Mouse (Mus musculus): Measurements from ENCODE around the gene Traf3ip1.
A peak's percentile ranks its signal among the peaks of the same experiment; 100 is the strongest.

The Traf3ip1 gene

DNA sequence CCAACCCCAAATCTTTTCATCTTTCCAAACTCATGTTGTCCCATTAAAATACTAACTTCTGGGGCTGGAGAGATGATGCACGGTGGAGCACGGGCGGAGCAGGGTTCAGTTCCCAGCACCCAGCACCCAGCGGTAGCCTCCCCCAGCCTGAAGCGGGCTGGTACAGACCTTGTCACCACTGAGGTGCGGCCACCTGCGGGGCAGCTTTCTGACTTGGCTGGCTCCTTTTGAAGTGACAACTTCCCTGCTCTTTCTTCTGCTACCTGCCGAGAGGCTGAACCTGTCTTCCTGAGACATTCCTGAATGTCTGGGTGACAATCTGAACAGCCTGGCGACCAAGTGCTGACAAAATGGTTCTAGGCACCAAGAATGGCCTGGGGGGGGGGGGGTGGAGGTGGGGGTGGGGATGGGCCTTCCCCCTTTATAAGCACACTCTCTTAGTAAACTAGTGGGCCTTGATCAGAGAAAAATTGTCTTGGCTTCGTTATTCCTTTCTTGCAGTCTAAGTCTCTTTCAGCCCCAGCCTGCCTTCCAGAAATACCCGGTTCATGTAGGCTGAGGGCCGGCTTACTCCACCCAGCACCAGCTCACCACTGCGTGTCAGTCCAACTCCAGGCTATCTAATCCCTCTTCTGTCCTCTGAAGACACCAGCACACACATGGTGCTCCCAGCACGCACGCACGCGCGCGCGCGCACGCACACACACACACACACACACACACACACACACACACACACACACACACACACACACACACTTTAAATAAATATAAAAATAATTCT, 43.5 kb downstream of the Traf3ip1 start:
- no peak for DNase-seq

DNA sequence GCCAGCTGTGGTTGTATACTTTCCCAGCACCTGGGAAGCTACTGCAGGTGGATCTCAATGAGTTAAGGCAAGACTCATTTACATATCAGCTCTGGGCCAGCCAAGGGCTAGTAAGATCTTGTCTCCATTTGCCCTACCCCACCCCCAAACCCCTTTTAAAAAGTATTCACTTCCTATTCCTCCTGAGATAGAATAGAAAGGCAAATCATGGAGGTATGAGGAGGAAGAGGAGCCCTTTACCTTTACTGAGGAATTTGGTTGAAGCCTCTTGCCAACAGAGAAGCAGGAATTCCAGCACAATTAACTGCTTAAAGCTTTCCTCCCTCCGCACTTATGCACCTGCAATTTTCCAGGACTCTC, 44.1 kb downstream of the Traf3ip1 start:
- no peak for DNase-seq

DNA sequence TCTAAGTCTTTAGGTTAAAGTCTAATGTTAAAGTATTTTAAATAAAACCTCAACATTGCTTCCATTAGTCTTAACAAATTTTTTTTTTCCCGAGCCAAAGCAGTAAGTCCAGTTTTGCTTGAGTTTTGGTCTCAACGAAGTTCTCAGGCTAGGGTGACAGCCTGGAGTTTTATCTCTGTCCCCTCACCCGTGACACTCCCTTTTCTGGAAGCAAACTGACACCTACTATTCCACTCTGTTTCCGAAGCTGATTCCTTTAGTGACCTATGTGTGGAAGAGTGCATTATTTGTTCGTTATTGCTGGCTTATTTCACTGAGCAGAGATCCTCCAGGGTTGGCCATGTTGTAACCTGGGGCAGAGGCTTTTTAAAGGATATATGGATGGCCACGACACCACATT, 44.8 kb downstream of the Traf3ip1 start:
- no peak for DNase-seq

DNA sequence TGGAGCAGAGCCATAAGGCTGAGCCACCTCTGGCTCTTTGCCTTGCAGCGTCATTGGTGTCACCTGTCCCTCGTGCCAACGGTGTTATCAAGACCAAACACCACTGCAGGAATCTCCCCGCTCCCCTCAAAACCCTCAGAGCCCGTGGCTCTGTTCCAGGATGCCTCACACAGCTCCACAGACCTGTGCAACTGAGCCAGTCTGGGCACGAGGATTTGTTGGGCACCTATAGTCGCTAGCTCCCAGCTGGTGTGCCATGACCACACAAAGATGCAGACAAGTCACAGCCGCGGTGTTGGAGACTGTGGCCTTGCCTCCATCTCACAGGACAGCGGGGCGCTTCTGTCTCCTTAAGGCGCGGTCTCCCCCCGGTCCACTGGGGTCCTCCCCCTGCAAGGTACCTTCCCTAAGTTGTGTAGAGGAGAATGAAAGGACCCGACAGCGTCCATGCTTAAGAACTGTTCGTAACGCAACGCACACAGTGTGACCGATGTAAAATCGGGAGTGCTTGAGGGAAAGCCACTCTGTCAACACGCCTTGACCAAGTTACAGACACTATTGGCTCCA, 45.3 kb downstream of the Traf3ip1 start:
- peak; percentile 24 for DNase-seq

DNA sequence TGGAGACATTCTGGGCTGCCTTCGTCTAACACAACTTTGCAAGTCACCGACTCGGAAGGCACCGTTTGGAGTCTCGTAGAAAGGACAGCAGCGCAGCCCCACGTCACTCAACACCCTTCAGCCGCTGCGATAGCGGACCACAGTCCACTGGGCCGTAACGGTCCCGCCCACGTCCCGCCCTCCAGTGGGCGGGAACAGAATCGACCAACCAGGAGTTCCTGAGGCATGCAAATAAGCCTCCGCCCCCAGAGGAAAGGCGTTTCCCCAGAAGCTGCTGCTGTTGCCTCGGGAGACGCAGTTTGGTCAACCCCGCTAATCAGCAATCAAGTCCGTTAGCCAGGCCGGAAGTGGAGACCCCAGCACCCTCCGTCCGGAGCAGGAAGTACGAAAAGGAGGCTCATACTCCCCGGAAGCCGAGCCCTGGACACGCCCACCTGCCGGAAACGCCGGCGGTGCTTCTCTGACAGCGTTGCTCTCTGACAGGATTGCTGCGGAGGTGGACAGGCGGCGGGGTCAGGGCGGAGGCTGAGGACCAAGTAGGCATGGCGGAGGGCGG, 45.9 kb downstream of the Traf3ip1 start, which contains the start of gene Asb1:
Gene Asb1 (plus strand): TSS at position 274 of the 556 bp plus-strand sequence.
- DNase-seq, result peak; percentile 98

DNA sequence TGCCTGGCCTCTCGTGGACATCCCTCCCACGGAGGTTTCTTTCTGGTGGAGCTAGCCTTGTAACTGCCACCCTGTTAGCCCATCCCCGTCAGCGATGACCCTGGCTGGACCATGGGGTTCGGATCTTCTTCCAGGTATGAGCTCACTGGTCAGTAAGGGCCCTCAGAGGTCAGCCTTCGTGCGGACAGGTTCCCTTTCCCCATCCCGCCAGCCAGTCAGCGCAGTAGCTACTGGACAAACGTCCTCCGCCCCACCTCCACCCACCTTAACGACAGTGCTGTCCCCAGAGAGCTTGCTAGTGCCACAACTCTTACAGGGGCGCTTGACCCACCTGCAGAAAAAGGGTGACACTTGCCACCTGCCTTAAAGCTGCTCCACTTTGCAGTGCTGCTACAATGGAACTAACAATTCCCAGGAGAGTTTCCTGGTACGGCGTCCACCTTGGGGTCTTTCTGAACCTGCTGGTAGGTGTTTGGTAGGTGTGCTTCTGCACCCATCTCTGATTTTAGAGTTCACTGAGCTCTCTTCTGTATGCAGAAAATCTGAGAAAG, 46.7 kb downstream of the Traf3ip1 start:
- no peak for DNase-seq

DNA sequence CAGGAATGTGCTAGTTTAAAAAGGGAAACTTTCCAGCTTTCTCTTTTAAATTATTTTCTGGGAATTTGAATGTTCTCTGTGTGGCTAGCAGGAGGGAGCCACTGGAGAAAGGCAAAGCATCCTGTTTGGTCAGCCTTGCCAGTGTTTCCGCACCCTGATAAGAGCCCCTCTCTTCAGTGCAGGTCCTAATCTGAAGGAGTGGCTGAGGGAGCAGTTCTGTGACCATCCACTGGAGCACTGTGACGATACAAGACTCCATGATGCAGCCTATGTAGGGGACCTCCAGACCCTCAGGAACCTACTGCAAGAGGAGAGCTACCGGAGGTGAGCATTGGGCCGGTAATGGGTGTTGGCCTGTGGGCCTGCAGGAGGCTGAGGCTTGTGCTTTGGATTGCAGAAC, 49.5 kb downstream of the Traf3ip1 start:
- no peak for DNase-seq

DNA sequence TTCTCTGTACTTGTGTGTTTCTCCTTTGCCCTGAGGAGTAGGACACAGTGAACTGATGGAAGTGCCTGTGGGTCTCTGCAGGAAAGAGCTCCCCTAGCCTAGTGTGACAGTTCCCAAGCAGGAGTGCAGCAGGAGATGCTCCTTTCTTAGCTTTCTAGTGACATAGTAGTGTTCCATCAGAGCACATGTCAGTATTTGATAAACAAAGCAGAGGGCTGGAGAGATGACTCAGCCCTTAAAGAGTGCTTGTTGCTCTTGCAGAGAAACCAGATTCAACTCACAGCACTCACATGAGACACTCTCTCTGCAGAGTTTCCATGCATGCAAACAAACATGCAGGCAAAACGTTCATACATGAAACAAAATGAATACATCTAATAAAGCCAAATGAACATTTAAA, 50.8 kb downstream of the Traf3ip1 start:
- no peak for DNase-seq

DNA sequence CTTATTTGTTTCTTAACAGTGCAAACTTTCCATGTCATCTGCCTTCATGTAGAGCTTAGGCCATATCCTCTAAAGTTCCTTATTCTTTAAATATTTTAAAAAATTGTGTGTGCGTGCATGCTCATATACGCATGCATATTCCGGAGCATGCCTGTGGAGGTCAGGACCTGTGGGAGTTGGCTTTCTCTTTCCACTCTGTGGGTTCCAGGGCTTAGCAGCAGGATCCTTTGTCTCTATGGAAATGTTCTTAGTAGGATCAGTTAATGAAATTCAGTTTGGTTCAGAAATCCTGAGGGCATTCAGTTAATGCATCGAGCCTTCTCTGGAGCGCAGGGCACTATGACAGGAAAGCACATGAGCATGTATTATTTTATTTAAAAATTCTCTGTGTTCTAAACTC, 53.1 kb downstream of the Traf3ip1 start:
- no peak for DNase-seq

DNA sequence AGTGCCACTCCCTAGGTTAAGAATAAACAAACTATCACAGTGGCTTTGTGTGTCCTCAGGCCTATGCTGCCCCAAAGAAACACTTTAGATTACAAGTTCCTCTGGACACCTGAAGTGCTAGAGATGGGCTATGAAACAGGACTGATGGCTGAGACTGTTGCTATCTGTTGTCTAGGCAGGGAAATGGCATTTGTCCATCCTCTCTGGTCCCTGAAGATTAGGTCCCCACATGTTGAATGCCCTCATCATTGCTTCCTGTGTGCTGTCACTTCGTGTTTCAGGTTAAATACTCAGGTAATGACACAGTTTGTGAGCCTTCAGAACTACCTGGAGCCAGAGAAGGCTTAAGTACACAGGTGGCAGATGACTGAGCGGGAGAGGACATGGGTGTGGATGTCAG, 54.6 kb downstream of the Traf3ip1 start:
- no peak for DNase-seq

DNA sequence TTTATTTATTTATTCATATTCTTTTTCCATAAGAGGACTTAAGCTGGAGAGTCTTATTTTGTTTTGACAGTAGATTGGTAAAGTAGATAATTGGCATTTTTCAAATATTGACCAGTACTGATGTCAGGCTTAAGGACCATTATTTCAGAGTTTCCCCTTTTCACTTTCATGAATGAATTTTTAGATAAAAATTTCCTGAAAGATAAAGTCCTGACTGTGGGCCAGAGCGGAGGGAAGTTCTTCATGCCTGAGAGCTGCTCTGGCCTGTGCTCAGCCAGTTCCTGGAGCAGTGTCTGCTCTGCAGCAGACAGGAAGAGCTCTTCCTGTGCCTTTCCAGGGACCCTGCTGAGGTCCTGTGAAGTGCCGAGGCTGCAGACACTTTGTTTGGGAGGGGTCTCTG, 62.7 kb downstream of the Traf3ip1 start:
- DNase-seq, result no peak

DNA sequence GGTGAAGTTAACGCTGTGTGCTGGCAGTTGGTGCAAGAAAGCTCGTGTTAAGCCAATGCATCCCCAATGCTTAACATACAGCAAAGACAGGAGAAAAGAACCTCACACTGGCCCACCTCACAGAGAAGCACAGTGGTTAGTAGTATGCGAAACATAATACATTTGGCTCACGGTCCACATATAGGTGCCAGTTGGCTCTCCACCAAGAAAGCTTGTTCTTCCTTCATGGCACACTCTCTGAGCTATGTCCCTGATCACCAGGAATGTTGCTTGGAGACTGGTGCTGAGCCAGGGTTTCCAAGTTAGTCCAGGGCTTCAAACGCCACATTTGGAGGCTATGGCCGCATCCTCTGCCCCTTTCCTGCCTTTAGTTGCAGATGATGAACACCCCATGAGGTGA, 66.8 kb downstream of the Traf3ip1 start:
- DNase-seq, result no peak

DNA sequence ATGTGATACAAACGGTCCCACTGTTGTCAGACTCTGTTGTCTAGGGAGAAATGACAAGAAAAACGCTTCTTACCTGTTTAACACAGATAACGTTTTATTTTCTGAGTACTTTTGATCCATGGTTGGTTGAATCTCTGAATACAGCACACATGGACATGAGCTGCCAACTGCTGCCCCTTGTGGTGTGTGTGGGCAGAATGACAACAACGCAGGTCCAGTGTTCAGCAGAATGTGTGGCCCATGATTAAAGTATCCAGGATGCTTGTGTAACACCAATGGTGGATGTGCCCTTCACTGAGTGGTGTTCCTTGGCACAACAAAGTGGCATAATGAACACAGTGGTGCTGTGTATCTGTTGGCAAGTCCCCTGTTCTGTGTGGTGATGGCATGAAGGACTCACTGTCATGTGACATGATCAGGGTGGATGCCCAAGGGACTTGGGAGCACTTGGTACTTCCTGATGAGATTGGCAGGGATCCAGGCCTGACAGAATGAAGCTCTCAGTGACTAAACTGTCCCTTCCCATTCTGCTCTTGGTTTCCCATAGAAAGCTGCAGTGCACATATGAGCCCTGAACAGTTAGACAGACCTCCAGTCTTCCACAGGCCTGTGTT, 68.6 kb downstream of the Traf3ip1 start:
- no peak for DNase-seq

DNA sequence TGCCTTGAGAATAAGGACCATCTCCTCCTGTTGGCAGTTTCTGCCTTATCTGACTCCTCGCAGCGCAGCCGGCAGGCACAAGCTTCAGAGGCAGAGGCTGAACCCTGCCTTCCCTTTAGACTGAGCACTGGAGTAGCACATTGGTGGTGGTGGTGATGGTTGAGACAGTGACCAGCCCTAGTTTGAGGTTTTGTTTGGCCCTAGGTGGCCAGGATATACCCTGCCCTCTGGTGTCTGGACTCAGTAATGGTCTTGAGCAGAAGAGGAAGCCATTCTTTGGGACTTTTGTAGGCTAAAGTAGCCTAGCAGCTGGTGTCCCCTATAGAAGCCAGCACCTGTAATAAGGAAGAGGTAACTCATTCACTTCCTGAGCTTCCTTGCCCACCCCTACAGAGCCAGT, 69.6 kb downstream of the Traf3ip1 start:
- DNase-seq, result peak; percentile 10

DNA sequence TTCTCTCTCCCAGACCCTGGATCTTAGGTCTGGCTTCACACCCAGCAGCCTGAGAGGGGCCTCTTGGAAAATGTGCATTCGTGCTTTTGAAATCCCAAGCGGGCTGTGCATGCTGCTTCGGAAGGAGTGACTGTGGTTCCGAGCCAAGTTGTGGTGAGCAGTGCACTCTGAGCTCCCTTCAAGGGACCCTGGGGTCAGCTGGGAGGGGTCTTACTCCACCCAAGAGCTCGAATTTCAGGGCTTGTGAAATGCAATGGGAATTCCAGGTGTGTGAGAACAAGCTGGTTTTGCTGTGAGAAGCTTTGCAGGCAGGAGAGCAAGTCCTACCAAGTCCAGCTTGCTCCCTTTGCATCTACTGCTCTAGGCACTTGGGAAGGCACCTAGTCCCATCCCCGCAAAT, 70.2 kb downstream of the Traf3ip1 start:
- no peak for DNase-seq

DNA sequence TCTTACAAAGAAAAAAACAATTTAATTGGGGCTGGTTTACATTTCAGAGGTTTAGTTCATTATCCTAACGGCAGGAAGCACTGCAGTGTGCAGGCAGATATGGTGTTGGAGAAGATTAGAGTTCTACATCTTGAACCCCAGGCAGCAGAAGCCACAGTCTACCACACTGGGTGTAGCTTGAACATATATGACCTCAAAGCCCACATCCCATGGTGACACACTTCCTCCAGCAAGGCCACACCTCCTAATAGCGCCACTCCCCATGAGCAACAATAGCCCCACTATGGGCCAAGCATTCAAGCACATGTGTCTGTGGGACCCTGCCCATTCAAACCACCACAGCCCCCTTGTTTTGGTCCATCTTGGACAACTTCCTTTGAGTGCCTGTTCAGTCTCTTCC, 72.8 kb downstream of the Traf3ip1 start:
- DNase-seq, result no peak

DNA sequence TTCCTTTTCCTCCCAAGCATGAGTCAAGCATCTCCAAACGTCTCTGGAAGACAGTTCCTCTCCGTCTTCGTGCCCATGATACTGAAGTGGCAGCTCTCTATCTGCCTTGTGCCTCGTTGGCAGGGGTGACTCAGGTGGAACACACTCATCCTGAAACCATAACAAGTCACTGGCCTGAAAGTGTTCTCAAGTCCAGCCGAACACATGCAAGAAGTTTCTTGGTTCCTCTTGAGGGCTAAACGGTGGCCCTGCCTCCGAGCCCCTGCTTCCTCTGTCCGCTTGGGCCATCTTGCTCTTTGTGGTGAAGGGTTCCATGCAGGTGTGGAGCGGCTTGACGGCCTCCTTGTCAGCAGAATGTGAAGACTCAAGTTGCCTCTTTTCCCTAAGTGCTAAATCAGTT, 78.0 kb downstream of the Traf3ip1 start:
- no peak for DNase-seq

DNA sequence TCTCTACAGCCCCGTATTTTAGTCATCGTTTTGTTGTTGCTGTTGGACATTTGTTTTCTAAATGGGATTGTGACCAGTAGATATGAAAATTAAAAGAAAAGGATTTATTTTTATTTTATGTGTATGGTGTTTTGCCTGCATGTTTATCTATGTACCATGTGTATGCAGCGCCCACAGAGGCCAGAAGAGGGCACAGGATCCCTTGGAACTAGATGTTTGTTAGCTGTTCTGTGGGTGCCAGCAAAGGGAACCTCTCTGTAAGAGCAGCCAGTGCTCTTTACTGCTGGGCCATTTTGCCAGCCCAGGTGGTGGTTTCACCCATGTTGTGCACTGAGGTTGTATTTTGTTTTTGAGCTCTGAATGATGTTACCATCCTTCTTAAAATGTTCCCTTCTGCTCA, 79.8 kb downstream of the Traf3ip1 start:
- DNase-seq, result peak; percentile 60

DNA sequence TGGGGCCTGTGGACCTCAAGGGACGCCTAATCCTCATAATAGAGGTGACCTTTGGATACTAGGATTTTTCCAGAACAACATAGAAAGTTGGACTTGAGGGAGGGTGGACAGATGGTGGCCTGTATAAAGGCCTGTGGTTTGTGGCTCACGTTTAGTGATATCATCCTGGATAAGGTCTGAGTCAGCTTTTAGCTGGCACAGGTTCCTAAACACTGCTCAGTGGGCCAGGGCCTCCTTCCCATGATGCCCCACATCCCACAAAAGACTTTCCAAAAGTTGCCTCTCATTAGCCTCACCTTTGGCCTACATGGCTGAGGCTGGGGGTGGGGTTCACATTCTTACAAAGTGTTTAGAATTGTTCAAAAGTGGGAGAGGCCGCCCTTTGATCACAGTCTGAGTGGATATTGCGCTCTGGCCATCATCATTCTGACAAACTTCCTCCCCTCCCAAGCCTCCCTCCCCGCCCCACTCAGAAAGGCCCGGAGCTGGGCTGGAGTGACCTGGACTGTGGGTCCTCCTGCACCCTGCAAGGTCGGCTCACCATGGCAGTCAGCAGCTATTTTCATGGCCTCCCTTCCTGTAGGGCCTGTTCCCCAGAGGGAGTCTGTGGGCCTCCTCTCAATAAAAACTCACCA, 83.6 kb downstream of the Traf3ip1 start:
- no peak for DNase-seq

Data from kidney, adult 9 months (tissue).